Mouse (Mus musculus): ENCODE data around the gene Atr. TPM values are rescaled to one million over a fixed set of nuclear protein-coding genes. Genes with fewer than 3 reads are reported as not detected.
"Not testable (repeated sequence)": the region's sequence is repeated elsewhere in the genome, so short reads cannot be mapped to it uniquely, and the experiment has no call there.

The Atr gene
- polyA plus RNA-seq, 1 experiment from 2014 or later = 9.0 TPM

DNA sequence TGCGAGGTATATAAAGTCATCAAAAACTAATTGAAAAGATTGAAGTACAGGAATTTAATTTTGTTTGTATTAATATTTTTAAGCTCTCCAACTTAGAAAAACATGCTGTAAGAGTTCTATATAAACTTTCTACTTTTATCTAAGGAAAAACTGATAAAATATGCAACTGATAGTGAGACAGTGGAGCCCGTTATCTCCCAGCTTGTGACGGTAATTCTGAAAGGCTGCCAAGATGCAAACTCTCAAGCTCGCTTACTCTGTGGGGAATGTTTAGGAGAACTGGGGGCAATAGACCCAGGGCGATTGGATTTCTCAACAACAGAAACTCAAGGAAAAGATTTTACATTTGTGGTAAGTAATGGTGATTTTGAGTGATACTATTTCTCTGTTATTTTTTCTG lies 40.0 kb downstream of the Atr start:
- DNase-seq (ENCODE audit: low read depth, low spot score) (no peak), ATAC-seq (no peak)
- H3K27me3 ChIP-seq = no peaks in the 10 kb centered on the region
- ChIA-PET POLR2A (no interaction called here), CTCF (interaction anchor here (1.2 kb wide), 1 partner anchor 24 kb away, joined by 3 read pairs; no protein-coding TSS in a partner anchor)
- in situ Hi-C loops (cut with MboI; ENCODE audit: low pct_unique_long_range_greater_than_20kb) = no loop called here
- TF ChIP-seq CTCF (IDR thresholded peaks at IDR 0.05) = no peak

DNA sequence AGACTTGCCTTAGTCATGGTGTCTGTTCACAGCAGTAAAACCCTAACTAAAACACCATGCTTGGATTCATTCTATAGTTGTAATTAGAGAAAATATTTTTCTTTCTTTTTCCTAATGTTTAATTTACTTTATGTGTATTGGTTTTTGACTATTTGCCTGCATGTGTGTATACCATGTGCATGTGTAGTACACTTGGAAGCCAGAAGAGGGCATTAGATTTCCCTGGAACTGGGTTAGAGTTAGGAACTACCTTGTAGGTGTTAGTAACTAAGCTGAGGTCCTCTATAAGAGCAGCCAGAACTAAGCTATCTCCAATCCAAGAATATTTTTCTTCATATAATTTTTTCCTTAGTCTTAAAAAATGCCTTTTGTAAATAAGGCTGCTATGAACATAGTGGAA lies 75.5 kb downstream of the Atr start:
- ChIA-PET POLR2A (no interaction called here), CTCF (interaction anchor here (1.3 kb wide), 1 partner anchor 9 kb away, joined by 3 read pairs; no protein-coding TSS in a partner anchor)
- no peaks in the 10 kb centered on the region for H3K27me3 ChIP-seq
- ATAC-seq = no peak
- TF ChIP-seq CTCF (IDR thresholded peaks at IDR 0.05) = peak; percentile 26
- in situ Hi-C loops (cut with MboI; ENCODE audit: low pct_unique_long_range_greater_than_20kb) = no loop called here
- no peak for DNase-seq (ENCODE audit: low read depth, low spot score)

DNA sequence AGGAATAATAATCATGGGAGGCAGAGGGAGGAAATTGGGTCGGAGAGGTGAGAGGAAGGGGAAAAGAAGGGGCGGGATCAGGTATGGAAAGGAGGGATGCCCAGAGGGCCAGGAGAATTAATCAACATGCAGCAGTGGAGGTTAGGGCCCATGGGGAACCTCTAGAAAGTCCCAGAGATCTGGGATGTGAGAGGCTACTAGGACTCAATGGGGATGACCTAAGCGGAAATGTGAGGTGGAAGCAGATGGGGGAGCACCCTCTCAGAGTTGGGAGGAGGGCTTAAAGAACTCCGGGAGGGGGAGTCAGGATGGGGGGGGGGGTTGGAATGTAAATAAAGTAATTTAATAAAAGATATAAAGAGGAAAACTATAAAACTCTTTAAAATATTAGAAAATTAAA lies 96.3 kb downstream of the Atr start:
- POLR2A ChIA-PET = no interaction called here
- TF ChIP-seq CTCF (IDR thresholded peaks at IDR 0.05) = no peak
- in situ Hi-C loops (cut with MboI; ENCODE audit: low pct_unique_long_range_greater_than_20kb) = no loop called here
- DNase-seq (ENCODE audit: low read depth, low spot score) (no peak), ATAC-seq (no peak)
- H3K27me3 ChIP-seq = no peaks in the 10 kb centered on the region
- CTCF ChIA-PET = interaction anchor here (1.0 kb wide), 1 partner anchor 8 kb away, joined by 3 read pairs; no protein-coding TSS in a partner anchor

DNA sequence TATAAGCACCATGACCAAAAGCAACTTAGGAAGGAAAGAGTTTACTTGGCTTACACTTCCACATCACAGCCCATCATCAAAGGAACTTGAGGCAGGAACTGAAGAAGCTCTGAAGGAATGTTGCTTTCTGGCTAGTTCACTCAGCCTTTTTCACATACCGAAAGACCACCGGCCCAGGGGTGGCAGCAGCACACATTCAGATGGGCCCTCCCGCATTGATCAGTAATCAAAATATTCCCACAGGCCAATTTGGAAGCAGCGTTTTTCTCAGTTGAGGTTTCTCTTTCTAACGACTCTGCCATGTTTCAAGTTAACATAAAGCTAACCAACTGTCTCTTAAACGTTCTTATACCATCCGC lies 96.8 kb downstream of the Atr start:
- in situ Hi-C loops (cut with MboI; ENCODE audit: low pct_unique_long_range_greater_than_20kb) = no loop called here
- TF ChIP-seq CTCF (IDR thresholded peaks at IDR 0.05) = no peak
- DNase-seq (ENCODE audit: low read depth, low spot score) = no peak
- H3K27me3 ChIP-seq = no peaks in the 10 kb centered on the region
- CTCF ChIA-PET = interaction anchor here (1.0 kb wide), 1 partner anchor 9 kb away, joined by 3 read pairs; no protein-coding TSS in a partner anchor
- POLR2A ChIA-PET = interaction anchor here (1.1 kb wide), 1 partner anchor 14 kb away, joined by 3 read pairs; no protein-coding TSS in a partner anchor
- peak; percentile 9 for ATAC-seq

DNA sequence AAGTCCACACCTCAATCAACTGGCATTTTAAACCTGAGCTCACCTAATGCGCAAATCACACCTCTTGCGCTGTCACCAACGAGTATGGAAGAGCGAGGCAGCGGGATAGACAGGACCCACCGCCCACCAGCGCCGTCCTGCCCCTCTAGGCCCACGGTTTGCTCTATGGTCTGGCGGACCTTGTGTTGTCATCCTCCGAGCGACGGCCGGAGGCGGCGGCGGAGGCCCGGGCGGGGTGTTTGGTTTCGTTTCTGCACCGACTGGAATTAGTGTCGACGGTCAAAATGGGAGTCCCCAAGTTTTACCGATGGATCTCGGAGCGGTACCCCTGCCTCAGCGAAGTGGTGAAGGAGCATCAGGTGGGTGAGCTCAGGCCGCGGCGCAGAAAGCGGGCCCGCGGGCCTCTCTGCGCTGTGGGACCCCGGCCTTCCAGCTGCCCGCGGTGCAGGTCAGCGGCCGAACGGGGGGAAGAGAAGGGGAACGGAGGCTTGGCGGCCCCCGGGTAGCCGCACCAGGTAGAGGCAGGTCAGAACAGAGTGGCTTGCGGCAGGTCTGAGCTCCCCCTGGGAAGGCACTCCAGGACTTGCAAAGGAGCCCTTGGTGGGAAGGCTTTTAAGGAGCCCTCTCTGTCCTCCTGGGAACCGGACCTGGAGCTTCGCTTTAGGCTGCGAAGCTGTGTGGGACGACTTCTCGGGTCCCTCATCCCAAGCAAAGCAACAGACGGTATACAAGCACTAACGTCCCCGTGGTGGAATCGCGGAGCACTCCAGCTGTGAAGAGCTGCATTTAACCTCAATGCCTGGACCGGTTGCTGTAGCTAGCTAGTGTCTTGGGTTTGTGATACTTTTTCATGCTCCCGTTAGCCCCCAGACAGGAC lies 97.4 kb downstream of the Atr start, which contains the start of gene Xrn1:
TSS of gene Xrn1 (plus strand) at position 176 of the 877 bp plus-strand sequence.
- H3K27me3 ChIP-seq = no peaks in the 10 kb centered on the region
- DNase-seq (ENCODE audit: low read depth, low spot score) (peak; percentile 60), ATAC-seq (peak; percentile 86)
- no peak for TF ChIP-seq CTCF (IDR thresholded peaks at IDR 0.05)
- ChIA-PET CTCF (interaction anchor here (1.0 kb wide), 1 partner anchor 9 kb away, joined by 3 read pairs; no protein-coding TSS in a partner anchor), POLR2A (interaction anchor here (1.1 kb wide), 1 partner anchor 13 kb away, joined by 3 read pairs; no protein-coding TSS in a partner anchor)
- in situ Hi-C loops (cut with MboI; ENCODE audit: low pct_unique_long_range_greater_than_20kb) = no loop called here

DNA sequence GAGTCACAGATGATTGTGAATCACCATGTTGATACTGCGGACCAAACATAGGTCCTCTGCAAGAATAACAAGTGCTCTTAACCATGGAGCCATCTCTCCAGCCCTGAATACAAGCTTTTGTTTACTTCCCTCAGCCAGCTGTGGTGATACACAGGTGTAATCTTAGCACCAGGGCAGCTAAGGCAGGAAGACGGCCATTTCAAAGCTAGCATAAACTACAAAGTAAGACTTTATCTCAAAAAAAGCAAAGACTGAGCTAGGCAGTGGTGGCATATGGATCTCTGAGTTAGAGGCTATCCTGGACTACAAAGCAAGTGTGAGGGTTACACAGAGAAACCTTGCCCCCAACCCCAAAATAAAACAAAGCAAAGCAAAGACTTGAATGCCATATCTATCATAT lies 100.2 kb downstream of the Atr start:
- DNase-seq (ENCODE audit: low read depth, low spot score) (no peak), ATAC-seq (no peak)
- ChIA-PET POLR2A (no interaction called here), CTCF (interaction anchor here (1.2 kb wide), 1 partner anchor 12 kb away, joined by 3 read pairs; no protein-coding TSS in a partner anchor)
- H3K27me3 ChIP-seq = no peaks in the 10 kb centered on the region
- no peak for TF ChIP-seq CTCF (IDR thresholded peaks at IDR 0.05)
- in situ Hi-C loops (cut with MboI; ENCODE audit: low pct_unique_long_range_greater_than_20kb) = no loop called here

DNA sequence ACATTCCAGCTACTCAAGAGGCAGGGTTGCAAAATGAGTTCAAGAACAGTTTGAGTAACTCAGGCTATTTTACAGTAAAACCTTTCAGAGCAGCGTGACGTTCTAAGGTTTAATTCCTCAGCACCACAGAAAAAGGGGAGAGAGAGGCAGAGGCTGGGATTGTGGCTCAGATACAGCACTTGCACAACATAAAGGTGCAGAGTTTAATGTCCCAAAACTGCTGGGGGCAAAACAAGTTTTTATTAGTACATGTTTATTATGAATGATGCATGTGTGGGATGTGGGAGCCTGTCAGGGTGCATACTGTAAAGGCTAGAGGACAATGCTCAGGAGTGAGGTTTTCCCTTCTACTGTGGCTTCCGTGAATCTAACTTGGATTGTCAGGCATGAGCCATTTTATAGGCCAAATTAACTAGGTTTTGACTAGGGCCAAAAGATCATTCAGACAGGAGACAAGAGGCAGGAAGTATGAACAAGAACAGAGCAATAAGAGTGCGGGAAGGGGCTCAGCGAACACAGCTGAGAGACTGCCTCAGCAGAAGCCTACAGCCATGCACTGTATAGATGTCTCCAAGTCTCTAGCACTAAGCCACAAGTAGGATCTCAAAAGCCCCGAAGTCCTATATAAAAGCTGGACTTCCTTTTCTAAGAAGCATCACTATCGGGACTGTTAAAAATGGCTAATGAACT lies 100.8 kb downstream of the Atr start:
- no peaks in the 10 kb centered on the region for H3K27me3 ChIP-seq
- no peak for TF ChIP-seq CTCF (IDR thresholded peaks at IDR 0.05)
- ChIA-PET CTCF (interaction anchor here (1.2 kb wide), 1 partner anchor 11 kb away, joined by 3 read pairs; no protein-coding TSS in a partner anchor), POLR2A (no interaction called here)
- DNase-seq (ENCODE audit: low read depth, low spot score) = no peak
- in situ Hi-C loops (cut with MboI; ENCODE audit: low pct_unique_long_range_greater_than_20kb) = no loop called here
- ATAC-seq = no peak

DNA sequence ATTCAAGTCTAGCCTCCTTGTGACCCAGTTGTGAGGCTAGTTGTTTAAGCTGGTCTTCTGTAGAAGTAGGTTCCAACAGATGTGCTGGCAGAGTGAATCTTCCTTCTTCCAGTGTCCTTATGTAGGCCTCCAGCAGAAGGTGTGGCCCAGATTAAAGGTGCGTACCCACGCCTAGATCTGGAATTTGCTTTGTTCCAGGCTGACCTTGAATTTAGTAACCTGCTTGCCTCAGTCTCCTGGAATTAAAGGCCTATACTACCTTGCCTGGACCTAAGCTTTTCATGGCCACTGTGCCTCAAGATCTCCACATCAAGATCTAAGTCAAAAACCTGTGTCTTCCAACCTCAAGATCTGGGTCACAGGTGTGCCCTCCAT lies 101.3 kb downstream of the Atr start:
- POLR2A ChIA-PET; DNase-seq (ENCODE audit: low read depth, low spot score); ATAC-seq; CTCF ChIA-PET; H3K27me3 ChIP-seq; in situ Hi-C loops (cut with MboI; ENCODE audit: low pct_unique_long_range_greater_than_20kb): not testable (repeated sequence)

DNA sequence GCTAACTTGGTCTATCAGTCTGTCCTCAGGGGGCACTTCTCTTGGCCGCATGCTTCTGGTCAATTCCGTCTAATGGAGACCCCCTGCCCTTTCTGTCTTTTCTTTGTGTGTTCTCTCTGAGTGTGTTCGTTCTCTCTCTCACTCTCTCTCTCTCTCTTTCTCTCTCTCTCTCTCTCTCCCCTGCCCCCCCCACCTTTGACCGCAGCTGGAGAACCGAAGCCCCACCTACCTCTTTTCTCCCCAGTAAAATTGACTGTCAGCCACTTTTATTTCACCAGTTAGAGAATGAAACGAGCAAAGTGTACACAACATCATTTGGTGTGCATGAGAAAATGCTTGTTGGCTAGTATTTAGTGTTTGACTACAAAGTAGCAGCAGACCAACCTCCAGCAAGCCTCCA lies 101.8 kb downstream of the Atr start:
- no peak for TF ChIP-seq CTCF (IDR thresholded peaks at IDR 0.05)
- CTCF ChIA-PET = no interaction called here

DNA sequence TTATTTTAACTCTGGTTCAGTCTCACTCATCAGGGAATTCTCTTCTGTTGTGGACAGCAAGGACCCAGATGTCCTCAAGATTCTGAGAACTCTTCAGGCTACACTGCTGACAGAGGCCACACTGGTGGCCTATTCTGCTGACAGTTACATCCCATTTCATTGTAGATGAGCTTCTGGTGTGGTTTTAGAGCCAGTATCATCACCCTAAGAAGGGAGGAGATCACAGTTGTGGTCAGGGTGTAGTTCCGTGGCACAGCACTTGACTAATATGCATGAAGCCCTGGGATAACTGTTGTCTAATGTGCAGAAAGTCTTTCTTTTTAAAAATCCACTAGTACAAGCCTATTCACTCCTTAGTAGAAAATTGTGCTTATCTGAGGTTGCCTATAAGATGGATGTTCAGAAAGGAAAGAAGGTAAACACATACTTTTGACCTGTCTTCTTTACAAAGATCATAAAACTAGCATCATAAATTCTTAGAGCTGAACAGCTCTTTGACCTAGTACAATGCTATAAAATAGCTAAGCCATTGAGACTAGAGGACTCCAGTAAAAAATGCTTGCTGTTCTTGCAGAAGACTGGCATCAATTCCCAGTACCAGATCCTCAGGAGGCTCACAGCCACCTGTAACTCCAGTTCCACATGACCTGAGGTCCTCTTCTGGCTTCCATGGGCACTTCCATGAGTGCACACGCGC lies 102.5 kb downstream of the Atr start:
- DNase-seq (ENCODE audit: low read depth, low spot score) (no peak), ATAC-seq (no peak)
- POLR2A ChIA-PET = interaction anchor here (0.6 kb wide), 1 partner anchor 80 kb away, joined by 3 read pairs; no protein-coding TSS in a partner anchor
- in situ Hi-C loops (cut with MboI; ENCODE audit: low pct_unique_long_range_greater_than_20kb) = no loop called here
- TF ChIP-seq CTCF (IDR thresholded peaks at IDR 0.05) = no peak
- CTCF ChIA-PET = interaction anchor here (1.3 kb wide), 1 partner anchor 17 kb away, joined by 4 read pairs; no protein-coding TSS in a partner anchor
- no peaks in the 10 kb centered on the region for H3K27me3 ChIP-seq

More for the DNA sequence above, 101.8 kb downstream of the Atr start:
- no peaks in the 10 kb centered on the region for H3K27me3 ChIP-seq
- ATAC-seq = no peak
- in situ Hi-C loops (cut with MboI; ENCODE audit: low pct_unique_long_range_greater_than_20kb) = no loop called here
- DNase-seq (ENCODE audit: low read depth, low spot score) = no peak
- POLR2A ChIA-PET = interaction anchor here (0.6 kb wide), 1 partner anchor 81 kb away, joined by 3 read pairs; no protein-coding TSS in a partner anchor

Measured in Patski (cell line).